Comparison of ENCODE assay signal across 8 mouse cellular contexts in genomic region chr8:92828251-92828743, GRCm38 (mm10). TPM values are rescaled to one million over a fixed set of nuclear protein-coding genes. Genes with fewer than 3 reads are reported as not detected.
DNase-seq lines count a peak whose midpoint lies in the region; ATAC-seq and TF ChIP-seq lines count a peak whose summit lies in the region.

No protein-coding gene starts in this region.

- peak overlapping the region; percentile 11; the same call in 1 of the 2 replicates for H3K4me2 ChIP-seq in liver, postnatal 0 days (ENCODE audit: low read depth, low read length)

- ATAC-seq in liver, postnatal 0 days = no peak

- no peak overlapping the region for H3K9ac ChIP-seq in liver, postnatal 0 days (replicated peaks)

- WGBS in liver, postnatal 0 days (ENCODE audit: insufficient replicate concordance) = 58% methylated on average over 15 of the region's 15 CpGs

- no peaks in the 10 kb centered on the region for H3K4me1 ChIP-seq in liver, postnatal 0 days (ENCODE audit: insufficient read depth)

- no peak overlapping the region for H3K27ac ChIP-seq in liver, postnatal 0 days (ENCODE audit: low read depth)

- peak; percentile 47 for DNase-seq in adrenal gland, postnatal 10 days
- DNase-seq in adrenal gland, adult 8-10 months = no peak
- DNase-seq in urinary bladder, postnatal 25 days (ENCODE audit: low spot score) = peak; percentile 32
- no peak for DNase-seq in urinary bladder, postnatal 10 days (ENCODE audit: low spot score)
- DNase-seq in heart, postnatal 4 days = peak; percentile 78
- no peak for DNase-seq in liver, postnatal 0 days
- DNase-seq in skeletal muscle tissue, adult 2 months (ENCODE audit: low read depth, low spot score) = peak; percentile 45
- DNase-seq in cerebellum, adult 11-12 months = no peak

- no peak overlapping the region for H3K4me3 ChIP-seq in liver, postnatal 0 days (ENCODE audit: low read depth, low read length)

- peaks cover 13% of the 10 kb centered on the region for H3K27me3 ChIP-seq in liver, postnatal 0 days (ENCODE audit: insufficient read depth, low read length)

- H3K36me3 ChIP-seq in liver, postnatal 0 days (replicated peaks; ENCODE audit: insufficient read depth, low read length) = no peaks in the 10 kb centered on the region

- no peaks in the 10 kb centered on the region for H3K9me3 ChIP-seq in liver, postnatal 0 days (ENCODE audit: low read length)

- no peak for TF ChIP-seq EP300 in liver, postnatal 0 days (IDR thresholded peaks at IDR 0.05; ENCODE audit: low read depth)

- TF ChIP-seq CTCF in liver, postnatal 0 days (IDR thresholded peaks at IDR 0.05; ENCODE audit: low read depth) = no peak

RNA-seq across cellular contexts. Expression of gene Mmp2, which starts 1.2 kb away (rescaled TPM):
- 10 to 100 TPM; 88.3 to 93.5 TPM for total RNA-seq in adrenal gland, postnatal 10 days (2021)
- total RNA-seq in adrenal gland, adult 8-10 months (2022) = 10 to 100 TPM; 17.9 to 57.2 (median 28.4) TPM
- 100 to 1,000 TPM; 140 to 153 TPM for total RNA-seq in heart, postnatal 4 days (2021)
- 9.6 and 9.8 TPM in 2 replicates for polyA plus RNA-seq in liver, postnatal 0 days (2015; fragmentation: Nextera tagmentation; extraction: Ambion mirVana)

RNA-seq across cellular contexts. Expression of gene Lpcat2, which starts 26.8 kb away (rescaled TPM):
- total RNA-seq in adrenal gland, postnatal 10 days (2021) = 1 to 10 TPM; 2.5 to 2.6 TPM
- total RNA-seq in adrenal gland, adult 8-10 months (2022) = 10 to 100 TPM in 2 of 4 experiments, 1 to 10 TPM in 2; 2.8 to 21.3 (median 11.3) TPM
- total RNA-seq in heart, postnatal 4 days (2021) = 1 to 10 TPM; 1.9 to 2.8 TPM
- 8.6 and 9.0 TPM in 2 replicates for polyA plus RNA-seq in liver, postnatal 0 days (2015; fragmentation: Nextera tagmentation; extraction: Ambion mirVana)

Comparison
In these comparisons a context has a peak if more than half of its experiments do, and no peak if none do; other contexts are left out.
1. DNase-seq: peak in adrenal gland, postnatal 10 days (single experiment), urinary bladder, postnatal 25 days (single experiment), heart, postnatal 4 days (single experiment) and skeletal muscle tissue, adult 2 months (single experiment); none in adrenal gland, adult 8-10 months (single experiment), urinary bladder, postnatal 10 days (single experiment), liver, postnatal 0 days (single experiment) and cerebellum, adult 11-12 months (single experiment).